Mouse (Mus musculus): ENCODE data around the gene Igfbp6. TPM values are rescaled to one million over a fixed set of nuclear protein-coding genes. Genes with fewer than 3 reads are reported as not detected.
"Not testable (repeated sequence)": the region's sequence is repeated elsewhere in the genome, so short reads cannot be mapped to it uniquely, and the experiment has no call there.

The Igfbp6 gene
- polyA plus RNA-seq, 1 experiment from 2014 or later, result 0.79 TPM

GRCm38 (mm10) chr15:102147674-102148402 is 3.7 kb downstream of the Igfbp6 start:
- ATAC-seq (ENCODE audit: low FRiP score), result no peak
- Histone ChIP-seq H3K4me3 (replicated peaks) (no peak overlapping the region), H3K4me2 (no peak overlapping the region), H3K9me3 (no peaks in the 10 kb centered on the region), H3K27ac (no peak overlapping the region), H3K9ac (no peak overlapping the region), H3K27me3 (peaks cover 38% of the 10 kb centered on the region), H3K4me1 (peaks cover 12% of the 10 kb centered on the region), H3K36me3 (replicated peaks) (no peaks in the 10 kb centered on the region)
- WGBS, result 72% methylated on average over 16 of the region's 16 CpGs

- H3K27ac ChIP-seq, result no peak overlapping the region
- ATAC-seq (ENCODE audit: low FRiP score), result no peak
- no peak overlapping the region for H3K4me3 ChIP-seq (replicated peaks)
- no peak overlapping the region for H3K4me2 ChIP-seq
- WGBS, result 65% methylated on average over 4 of the region's 4 CpGs
- peaks cover 12% of the 10 kb centered on the region for H3K4me1 ChIP-seq
- no peak overlapping the region for H3K9ac ChIP-seq
- H3K9me3 ChIP-seq, result no peaks in the 10 kb centered on the region
- peaks cover 25% of the 10 kb centered on the region for H3K27me3 ChIP-seq
- H3K36me3 ChIP-seq (replicated peaks), result no peaks in the 10 kb centered on the region
These were observed 5.4 kb downstream of the Igfbp6 start for GRCm38 (mm10) chr15:102149561-102149960.

GRCm38 (mm10) chr15:102150301-102151135 is 6.4 kb downstream of the Igfbp6 start, which contains the start of gene Soat2:
Gene Soat2 (plus strand): TSS chr15:102150526.
- Histone ChIP-seq H3K36me3 (replicated peaks) (no peaks in the 10 kb centered on the region), H3K4me2 (no peak within 1 kb of the TSS), H3K9me3 (no peaks in the 10 kb centered on the region), H3K4me3 (replicated peaks) (no peak within 1 kb of the TSS), H3K27ac (no peak within 1 kb of the TSS), H3K4me1 (peaks cover 10% of the 10 kb centered on the region), H3K9ac (no peak within 1 kb of the TSS), H3K27me3 (peaks cover 15% of the 10 kb centered on the region)
- ATAC-seq (ENCODE audit: low FRiP score), result no peak
- WGBS, result 59% methylated on average over 20 of the region's 20 CpGs

DNA sequence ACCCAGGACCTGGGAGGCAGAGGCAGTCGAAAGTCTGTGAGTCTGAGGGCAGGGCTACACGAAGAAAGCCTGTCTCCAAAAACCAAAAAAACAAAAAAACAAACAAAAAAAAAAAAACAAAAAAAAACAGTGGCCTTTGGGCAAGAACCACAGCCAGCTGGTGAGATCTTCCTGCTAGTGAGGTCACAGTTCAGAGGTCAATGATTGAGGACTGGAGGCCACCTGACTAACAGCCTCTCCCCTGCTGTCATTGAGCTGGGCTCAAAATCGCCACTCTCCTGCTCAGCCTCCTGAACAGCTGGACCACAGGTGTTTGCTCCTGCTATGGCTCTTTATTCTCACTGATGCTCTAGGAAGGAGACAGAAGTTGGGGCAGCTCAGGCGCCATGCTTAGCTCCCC is 8.5 kb downstream of the Igfbp6 start:
- no peak overlapping the region for H3K4me2 ChIP-seq
- H3K4me1 ChIP-seq, result peaks cover 15% of the 10 kb centered on the region
- no peaks in the 10 kb centered on the region for H3K36me3 ChIP-seq (replicated peaks)
- no peak overlapping the region for H3K27ac ChIP-seq
- H3K4me3 ChIP-seq (replicated peaks), result no peak overlapping the region
- ATAC-seq (ENCODE audit: low FRiP score), result no peak
- no peaks in the 10 kb centered on the region for H3K9me3 ChIP-seq
- 36% methylated on average over 4 of the region's 4 CpGs for WGBS
- H3K27me3 ChIP-seq, result 0 out of 2 replicates have a peak, but pooled peaks cover 7% of the 10 kb centered on the region
- no peak overlapping the region for H3K9ac ChIP-seq

- H3K4me1 ChIP-seq, result peaks cover 17% of the 10 kb centered on the region
- H3K4me2 ChIP-seq; H3K4me3 ChIP-seq (replicated peaks); H3K9ac ChIP-seq; H3K36me3 ChIP-seq (replicated peaks); H3K27me3 ChIP-seq; H3K27ac ChIP-seq; ATAC-seq (ENCODE audit: low FRiP score); H3K9me3 ChIP-seq: not testable (repeated sequence)
- 92% methylated on average over 6 of the region's 6 CpGs for WGBS
These were observed 10.8 kb downstream of the Igfbp6 start for GRCm38 (mm10) chr15:102155006-102155405.

DNA sequence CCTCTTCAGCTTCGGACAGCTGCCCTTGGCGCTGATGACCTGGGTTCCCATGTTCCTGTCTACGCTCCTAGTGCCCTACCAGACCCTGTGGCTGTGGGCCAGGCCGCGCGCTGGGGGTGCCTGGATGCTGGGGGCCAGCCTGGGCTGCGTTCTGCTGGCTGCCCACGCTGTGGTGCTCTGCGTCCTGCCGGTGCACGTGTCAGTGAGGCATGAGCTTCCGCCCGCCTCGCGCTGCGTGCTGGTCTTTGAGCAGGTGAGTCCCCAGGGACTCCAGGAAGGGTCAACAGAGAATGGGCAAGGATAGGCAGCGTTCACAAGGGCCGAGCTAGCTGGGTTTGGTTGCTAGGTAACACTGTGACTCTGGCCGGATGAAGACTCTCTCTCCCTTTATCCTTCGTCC is 12.7 kb downstream of the Igfbp6 start:
- ATAC-seq (ENCODE audit: low FRiP score), result 0 out of 2 replicates have a peak, but pooled peaks have one; percentile 49
- Histone ChIP-seq H3K4me3 (replicated peaks) (no peak overlapping the region), H3K4me2 (peak overlapping the region; percentile 21; the same call in 1 of the 2 replicates), H3K9me3 (no peaks in the 10 kb centered on the region), H3K27ac (no peak overlapping the region), H3K4me1 (peaks cover 12% of the 10 kb centered on the region), H3K9ac (no peak overlapping the region), H3K36me3 (replicated peaks) (no peaks in the 10 kb centered on the region), H3K27me3 (0 out of 2 replicates have a peak, but pooled peaks cover 3% of the 10 kb centered on the region)
- WGBS, result 27% methylated on average over 20 of the region's 20 CpGs

DNA sequence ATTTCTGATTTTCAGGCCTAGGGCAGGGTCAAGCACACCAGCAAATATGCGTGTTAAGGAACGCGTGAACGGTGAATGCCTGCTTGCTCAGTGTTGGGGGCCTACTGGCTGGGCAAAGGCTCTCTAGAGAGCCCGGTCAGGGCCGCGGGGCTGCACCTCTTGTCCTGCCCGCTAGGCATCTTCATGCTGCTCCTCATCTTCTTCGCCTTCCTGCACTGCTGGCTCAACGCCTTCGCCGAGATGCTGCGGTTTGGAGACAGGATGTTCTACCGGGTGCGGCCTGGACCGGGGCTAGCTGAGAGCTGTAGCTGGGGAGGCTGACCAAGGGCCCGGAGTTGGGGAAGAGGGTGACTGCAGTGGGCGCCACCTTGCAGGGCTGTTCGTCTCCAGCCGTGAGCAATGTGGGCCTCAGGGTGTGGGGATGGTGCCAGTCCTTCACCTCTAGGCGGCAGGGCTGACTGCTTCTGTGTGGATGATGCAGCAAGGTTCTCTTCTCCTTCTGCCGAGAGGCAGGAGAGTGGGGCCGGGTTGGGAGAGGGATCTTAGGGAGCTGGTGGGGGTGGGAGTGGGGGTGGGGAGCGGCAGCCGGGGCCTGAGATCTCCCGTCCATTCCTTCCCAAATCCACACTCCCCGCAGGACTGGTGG is 16.4 kb downstream of the Igfbp6 start:
- no peak for ATAC-seq (ENCODE audit: low FRiP score)

GRCm38 (mm10) chr15:102163900-102164693 is 19.9 kb downstream of the Igfbp6 start:
- 56% methylated on average over 3 of the region's 3 CpGs for WGBS
- Histone ChIP-seq H3K9me3 (no peaks in the 10 kb centered on the region), H3K4me3 (replicated peaks) (no peak overlapping the region), H3K36me3 (replicated peaks) (no peaks in the 10 kb centered on the region), H3K27ac (no peak overlapping the region), H3K9ac (no peak overlapping the region), H3K4me2 (no peak overlapping the region), H3K27me3 (no peaks in the 10 kb centered on the region), H3K4me1 (no peaks in the 10 kb centered on the region)
- ATAC-seq (ENCODE audit: low FRiP score), result no peak

More for the DNA sequence above, 16.4 kb downstream of the Igfbp6 start:
- no peaks in the 10 kb centered on the region for H3K9me3 ChIP-seq
- no peak overlapping the region for H3K4me2 ChIP-seq
- 64% methylated on average over 23 of the region's 27 CpGs for WGBS
- no peaks in the 10 kb centered on the region for H3K27me3 ChIP-seq
- H3K36me3 ChIP-seq (replicated peaks), result no peaks in the 10 kb centered on the region
- no peak overlapping the region for H3K27ac ChIP-seq
- H3K9ac ChIP-seq, result no peak overlapping the region
- no peak overlapping the region for H3K4me3 ChIP-seq (replicated peaks)
- H3K4me1 ChIP-seq, result peaks cover 7% of the 10 kb centered on the region

DNA sequence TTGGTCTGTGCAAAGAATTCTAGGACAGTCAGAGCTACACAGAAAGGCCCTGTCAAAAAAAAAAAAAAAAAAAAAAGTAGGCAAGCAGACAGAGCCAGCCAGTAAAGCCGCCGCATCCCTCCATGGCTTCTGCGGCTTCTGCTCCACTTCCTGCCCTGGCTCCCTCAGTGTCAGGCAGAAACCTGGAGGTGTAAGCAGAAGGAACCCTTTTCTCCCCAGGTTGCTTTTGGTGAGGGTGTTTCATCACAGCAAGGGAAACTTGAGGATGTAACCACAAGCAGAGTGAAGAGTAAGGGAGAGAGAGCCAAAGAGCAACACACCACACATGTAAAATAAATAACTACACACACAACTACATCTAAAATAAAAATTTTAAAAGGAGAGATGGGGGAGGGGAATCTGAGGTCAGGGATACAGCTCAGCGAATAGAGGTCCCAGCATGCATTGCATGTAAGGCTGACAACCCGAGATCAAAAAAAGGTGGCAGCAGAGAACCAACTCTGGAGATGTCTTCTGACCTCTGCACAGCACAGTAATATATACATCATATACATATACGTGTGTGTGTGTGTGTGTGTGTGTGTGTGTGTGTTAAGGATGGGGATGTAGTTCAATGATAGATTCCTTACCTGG is 21.4 kb downstream of the Igfbp6 start:
- Histone ChIP-seq H3K27me3 (no peaks in the 10 kb centered on the region), H3K36me3 (replicated peaks) (no peaks in the 10 kb centered on the region), H3K27ac (no peak overlapping the region), H3K9ac (no peak overlapping the region), H3K4me3 (replicated peaks) (no peak overlapping the region), H3K9me3 (no peaks in the 10 kb centered on the region), H3K4me2 (no peak overlapping the region), H3K4me1 (no peaks in the 10 kb centered on the region)
- WGBS, result 66% methylated on average over 6 of the region's 6 CpGs
- ATAC-seq (ENCODE audit: low FRiP score), result no peak

DNA sequence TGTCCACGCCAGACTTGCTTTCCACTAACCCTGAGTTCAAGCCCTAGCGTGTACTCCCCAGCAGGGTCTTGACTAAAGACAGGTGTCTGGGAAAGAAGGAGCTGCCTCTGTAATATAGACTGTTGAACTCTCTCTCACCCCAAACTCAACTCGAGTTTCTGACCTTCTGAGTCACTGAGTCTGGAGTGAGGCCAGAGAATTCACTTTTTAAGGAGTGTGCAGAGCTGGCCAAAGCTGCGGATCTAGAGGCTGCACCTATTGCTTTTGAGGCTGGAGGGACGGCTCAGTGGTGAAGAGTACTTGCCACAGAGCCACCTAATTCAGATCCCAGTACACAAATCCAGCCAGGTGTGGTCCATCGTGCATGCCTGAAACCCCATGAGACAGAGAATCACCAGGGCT is 23.5 kb downstream of the Igfbp6 start:
- H3K36me3 ChIP-seq (replicated peaks), result no peaks in the 10 kb centered on the region
- H3K4me3 ChIP-seq (replicated peaks), result no peak overlapping the region
- no peaks in the 10 kb centered on the region for H3K9me3 ChIP-seq
- ATAC-seq (ENCODE audit: low FRiP score), result no peak
- H3K27ac ChIP-seq, result no peak overlapping the region
- H3K4me1 ChIP-seq, result no peaks in the 10 kb centered on the region
- WGBS, result 74% methylated on average over 6 of the region's 6 CpGs
- no peaks in the 10 kb centered on the region for H3K27me3 ChIP-seq
- no peak overlapping the region for H3K9ac ChIP-seq
- H3K4me2 ChIP-seq, result no peak overlapping the region

DNA sequence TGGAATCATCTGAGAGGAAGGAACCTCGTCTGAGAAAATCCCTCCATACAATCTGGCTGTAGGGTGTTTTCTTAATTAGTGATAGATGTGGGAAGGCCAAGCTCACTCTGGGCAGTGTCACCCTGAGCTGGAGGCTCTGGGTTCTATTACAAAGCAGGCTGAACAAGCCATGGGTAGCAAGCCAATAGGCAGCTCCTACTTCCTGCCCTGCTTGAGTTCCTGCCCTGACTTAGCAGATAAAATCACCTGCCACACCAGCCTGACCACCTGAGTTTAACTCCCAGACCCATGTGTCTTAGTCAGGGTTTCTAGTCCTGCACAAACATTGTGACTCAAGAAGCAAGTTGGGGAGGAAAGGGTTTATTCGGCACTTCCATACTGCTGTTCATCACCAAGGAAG is 24.9 kb downstream of the Igfbp6 start:
- Histone ChIP-seq H3K4me3 (replicated peaks) (no peak overlapping the region), H3K27ac (no peak overlapping the region), H3K27me3 (no peaks in the 10 kb centered on the region), H3K36me3 (replicated peaks) (no peaks in the 10 kb centered on the region), H3K9ac (no peak overlapping the region), H3K9me3 (no peaks in the 10 kb centered on the region), H3K4me1 (no peaks in the 10 kb centered on the region), H3K4me2 (no peak overlapping the region)
- WGBS, result 74% methylated on average over 2 of the region's 2 CpGs
- ATAC-seq (ENCODE audit: low FRiP score), result no peak

Measured in forebrain, embryonic 12.5 days (tissue).